Mouse (Mus musculus) naive thymus-derived CD4-positive, alpha-beta T cell, adult 2 months (primary cell): ENCODE results near the gene Dclk2.

ENCODE experiments used
- DNase-seq: peaks from one replicate; pipeline ENCODE4 v3.0.0-alpha.2; 2011; ENCODE audit warnings: low read depth

Gene Dclk2

DNA sequence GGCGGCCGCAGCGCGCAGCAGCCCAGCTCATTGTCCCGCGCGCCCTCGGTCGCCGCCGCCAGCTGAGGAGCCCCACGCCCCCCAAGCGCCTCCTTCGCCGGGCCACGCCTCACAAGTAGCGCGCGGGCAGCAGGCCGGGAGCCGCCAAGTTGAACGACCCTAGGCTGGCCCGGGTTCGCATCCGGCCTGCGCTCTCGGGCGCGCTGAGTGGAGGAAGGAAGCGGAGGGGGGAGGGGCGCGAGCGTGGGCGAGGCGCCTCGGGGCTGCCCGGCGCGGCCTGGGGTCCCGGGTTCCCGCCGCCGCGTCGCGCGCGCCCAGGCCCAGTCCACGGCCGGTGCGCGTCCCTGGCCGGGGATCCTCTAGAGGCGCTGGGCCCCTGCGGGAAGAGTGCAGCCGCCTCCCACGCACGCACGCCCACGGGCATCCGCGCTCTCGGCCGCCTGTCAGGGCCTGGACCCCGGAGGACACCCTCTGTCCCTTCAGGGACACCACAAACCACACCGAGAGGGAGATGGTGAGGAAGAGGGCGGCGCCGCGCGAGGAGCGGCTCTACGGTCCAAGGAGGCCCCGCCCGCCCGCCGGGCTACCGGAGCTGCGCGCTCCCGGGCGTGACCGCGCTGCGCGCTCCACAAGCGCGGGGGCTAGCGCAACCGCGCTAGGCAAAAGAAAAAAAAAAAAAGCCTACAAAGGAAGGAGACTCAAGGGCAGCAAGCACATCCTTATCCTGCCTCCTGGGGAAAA is at the start of gene Dclk2:
Gene Dclk2 (minus strand): TSS at position 510 of the 741 bp plus-strand sequence.
- DNase-seq = peak; percentile 65

GRCm38 (mm10) chr3:86962665-86963435 is 42.2 kb upstream of the Dclk2 start:
- DNase-seq = no peak

- DNase-seq = no peak
These were observed 40.7 kb upstream of the Dclk2 start for GRCm38 (mm10) chr3:86961395-86961669.

- peak; percentile 45 for DNase-seq
These were observed 40.2 kb upstream of the Dclk2 start for GRCm38 (mm10) chr3:86960656-86961394.

DNA sequence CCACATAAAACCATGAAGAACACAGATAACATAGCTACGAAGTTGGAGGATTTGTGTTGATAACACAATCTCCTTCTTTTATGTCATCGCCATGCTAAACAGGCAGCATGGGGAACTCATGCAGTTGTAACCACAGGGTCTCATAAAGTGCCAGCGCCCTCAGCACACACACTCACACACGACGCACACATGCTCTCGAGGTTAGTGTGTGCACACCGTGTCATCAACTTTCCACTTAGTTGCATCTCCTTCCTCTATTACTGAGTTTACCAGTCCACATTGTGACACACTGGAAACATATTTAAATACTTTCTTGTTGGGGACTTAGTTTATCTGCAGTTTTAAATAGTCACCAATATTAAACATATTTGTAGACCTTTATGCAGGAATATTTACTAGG is 38.4 kb upstream of the Dclk2 start:
- DNase-seq = no peak

DNA sequence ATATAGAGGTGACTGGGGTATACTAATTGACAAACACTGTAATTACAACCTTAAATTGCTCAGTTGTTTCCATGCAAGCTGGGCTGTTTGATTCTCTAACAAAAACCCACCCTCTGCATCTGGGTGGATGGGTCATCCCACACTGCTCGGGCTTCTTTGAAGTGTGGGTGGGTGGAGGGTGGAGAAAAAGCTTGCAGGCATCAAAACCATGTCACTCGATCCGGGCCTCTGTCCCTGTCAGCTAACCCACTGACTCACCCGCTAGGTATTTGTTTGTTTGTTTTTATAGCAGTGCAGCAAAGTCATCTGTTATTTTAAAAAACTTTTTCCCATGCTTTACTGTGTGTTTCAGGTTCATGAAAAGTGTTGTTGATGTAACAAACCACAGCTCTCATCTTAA is 34.7 kb upstream of the Dclk2 start:
- DNase-seq = no peak

- no peak for DNase-seq
These were observed 33.9 kb upstream of the Dclk2 start for GRCm38 (mm10) chr3:86954521-86954920.

GRCm38 (mm10) chr3:86953819-86954218 is 33.2 kb upstream of the Dclk2 start:
- no peak for DNase-seq

- DNase-seq = no peak
These were observed 30.0 kb upstream of the Dclk2 start for GRCm38 (mm10) chr3:86950652-86951051.

DNA sequence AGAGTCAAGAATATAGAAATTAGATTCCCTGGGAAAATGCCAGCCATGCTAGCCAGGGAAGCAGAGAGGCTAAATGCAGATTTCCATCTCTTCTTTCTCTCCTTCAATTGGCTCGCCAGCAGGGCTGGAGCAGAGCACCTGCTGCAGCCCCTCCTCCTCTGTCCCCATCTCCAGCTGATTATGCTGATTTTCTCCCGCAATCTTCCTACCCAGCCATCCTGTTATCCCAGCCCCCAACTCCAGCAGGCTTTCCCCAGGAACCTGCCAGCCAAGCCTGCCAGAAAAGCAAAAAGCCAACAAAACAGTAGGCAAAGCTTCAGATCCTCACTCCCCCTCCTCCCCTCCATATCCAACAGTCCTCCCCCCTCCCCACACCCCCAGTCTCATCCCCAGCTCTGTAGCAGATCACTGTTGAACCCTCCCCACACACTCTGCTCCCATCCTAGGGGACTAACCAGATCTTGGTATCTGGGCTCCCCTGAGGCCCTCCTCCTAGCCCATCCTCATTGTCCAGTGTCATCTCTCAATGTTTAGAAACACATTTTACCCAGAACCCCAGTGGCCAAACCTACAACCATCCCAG is 15.7 kb upstream of the Dclk2 start:
- DNase-seq = no peak

GRCm38 (mm10) chr3:86933446-86933845 is 12.8 kb upstream of the Dclk2 start:
- DNase-seq = no peak

DNA sequence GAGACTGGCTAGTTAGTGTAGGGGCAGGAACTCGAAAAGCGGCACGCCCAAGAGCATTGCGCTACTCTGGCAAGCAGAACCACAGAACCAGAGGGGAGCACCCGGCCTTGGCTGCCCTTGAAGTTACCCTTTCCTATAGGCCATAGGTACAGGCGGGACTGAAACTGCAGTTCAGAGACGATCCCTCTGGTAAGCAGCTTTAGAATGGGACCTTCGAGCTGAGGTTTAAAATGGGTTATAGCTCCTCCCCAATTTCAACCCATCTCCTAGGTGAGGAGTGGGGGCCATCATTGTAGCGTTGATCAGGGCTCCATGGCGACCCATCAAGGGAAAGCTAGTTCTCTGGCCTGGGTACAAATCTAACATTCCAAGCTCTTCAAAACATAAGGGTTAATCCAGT is 3.0 kb upstream of the Dclk2 start:
- DNase-seq = no peak

GRCm38 (mm10) chr3:86921181-86921975 is 726 bp upstream of the Dclk2 start:
- DNase-seq = no peak

GRCm38 (mm10) chr3:86919641-86920342 is 860 bp downstream of the Dclk2 start:
- DNase-seq = peak; percentile 38

- DNase-seq = no peak
These were observed 3.6 kb downstream of the Dclk2 start for GRCm38 (mm10) chr3:86917048-86917447.

DNA sequence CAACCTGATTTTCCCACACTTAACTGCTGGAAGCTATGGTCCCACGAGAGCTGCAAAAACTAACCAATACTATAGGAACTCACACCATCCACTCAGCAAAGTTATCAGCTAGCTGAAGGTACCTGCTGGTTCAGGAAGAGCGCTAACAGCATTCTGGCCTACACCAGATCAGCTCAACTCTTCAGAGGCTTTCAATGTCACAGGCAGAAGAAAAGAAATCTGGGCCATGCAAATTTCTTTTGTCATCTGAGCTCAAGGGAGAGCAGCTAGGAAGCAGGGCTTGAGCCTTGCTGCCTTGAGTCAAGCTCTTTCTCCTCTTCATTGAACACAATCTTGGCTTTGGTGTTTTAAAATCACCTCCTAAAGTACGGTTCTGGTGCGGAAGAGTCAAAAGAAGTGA is 4.0 kb downstream of the Dclk2 start:
- DNase-seq = no peak

DNA sequence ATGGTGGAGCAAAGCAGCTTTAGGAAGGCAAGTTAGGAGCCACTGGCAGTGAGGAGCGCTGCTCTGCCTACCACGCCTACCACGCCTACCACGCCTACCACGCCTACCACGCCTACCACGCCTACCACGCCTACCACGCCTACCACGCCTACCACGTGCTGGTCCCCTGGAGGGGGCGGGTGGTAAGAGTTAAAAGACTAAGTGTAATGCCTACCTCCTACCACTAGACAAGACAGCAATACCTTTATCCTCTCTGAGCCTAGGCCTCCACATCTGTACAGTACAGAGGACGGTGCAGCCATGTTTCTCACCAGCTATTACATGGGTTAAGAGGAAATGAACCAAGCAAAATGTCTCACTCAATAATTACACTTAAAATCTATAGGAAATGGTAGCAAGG is 5.4 kb downstream of the Dclk2 start:
- no peak for DNase-seq

DNA sequence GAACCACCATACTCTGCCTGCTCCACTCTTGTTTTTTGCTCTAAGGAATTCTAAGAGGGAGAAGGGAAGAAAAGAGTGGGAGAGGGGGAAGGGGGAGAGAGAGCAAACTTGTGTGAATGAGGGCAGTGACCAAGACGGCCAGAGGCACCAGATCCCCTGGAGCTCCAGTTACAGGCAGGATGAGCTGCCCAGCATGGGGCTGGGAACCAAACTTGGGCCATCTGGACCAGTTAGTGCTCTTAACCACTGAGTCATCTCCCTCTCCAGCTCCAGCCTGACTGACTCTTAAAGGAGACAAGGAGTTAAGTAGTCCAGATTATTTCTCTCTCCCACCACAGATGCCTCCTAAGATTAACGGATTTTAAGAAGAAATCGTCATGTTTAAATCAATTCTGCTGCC is 6.3 kb downstream of the Dclk2 start:
- DNase-seq = no peak

DNA sequence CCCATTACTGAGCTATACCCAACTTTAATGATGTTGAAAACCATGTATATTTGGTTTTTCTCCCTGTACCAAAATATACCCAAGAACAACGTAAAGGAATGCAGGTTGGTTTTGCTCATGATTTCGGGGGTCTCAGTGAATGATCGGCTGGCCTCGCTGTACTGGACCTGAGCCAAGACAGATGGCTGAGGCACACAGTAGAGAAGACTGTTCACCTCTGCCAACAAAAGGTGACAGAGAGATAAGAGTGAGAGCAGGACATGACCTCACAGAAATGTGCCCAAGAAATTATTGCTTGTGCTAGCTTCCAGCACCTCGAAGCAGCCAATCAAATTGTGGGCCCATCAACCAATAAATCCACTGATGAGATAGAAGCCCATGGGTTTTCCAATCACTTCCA is 22.3 kb downstream of the Dclk2 start:
- no peak for DNase-seq

GRCm38 (mm10) chr3:86897551-86897950 is 23.1 kb downstream of the Dclk2 start:
- DNase-seq = no peak

DNA sequence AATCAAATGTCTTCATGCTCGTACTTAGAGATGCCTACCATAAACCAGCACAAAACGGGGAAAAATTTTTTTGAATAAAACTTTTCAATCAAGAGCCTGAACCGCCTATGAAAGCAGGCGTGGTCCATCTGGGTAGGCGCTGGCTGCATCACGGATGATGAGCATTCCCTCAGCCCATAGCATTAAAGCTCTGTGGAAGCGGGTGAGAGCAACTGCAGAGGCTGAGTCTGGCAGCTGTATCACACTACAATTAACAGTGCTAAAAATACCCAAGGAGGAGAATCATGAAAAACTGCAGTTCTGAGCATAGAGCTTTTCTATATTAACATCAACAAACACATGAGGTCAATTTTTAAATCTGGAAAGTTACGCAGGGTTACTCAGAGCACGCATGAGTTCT is 23.6 kb downstream of the Dclk2 start:
- no peak for DNase-seq
